Mouse (Mus musculus): ENCODE data around the gene Mrpl58. TPM values are rescaled to one million over a fixed set of nuclear protein-coding genes. Genes with fewer than 3 reads are reported as not detected.
A peak's percentile ranks its signal among the peaks of the same experiment; 100 is the strongest.
"Not testable (repeated sequence)": the region's sequence is repeated elsewhere in the genome, so short reads cannot be mapped to it uniquely, and the experiment has no call there.

Mrpl58 gene
- polyA plus RNA-seq, 1 experiment from 2014 or later: 223 TPM

GRCm38 (mm10) chr11:115377254-115377653 lies 26.3 kb upstream of the Mrpl58 start:
- no peak for ATAC-seq (ENCODE audit: low FRiP score, low TSS enrichment)
- Histone ChIP-seq H3K9ac (replicated peaks; ENCODE audit: low read length) (no peak overlapping the region), H3K4me2 (ENCODE audit: low read length) (no peak overlapping the region), H3K36me3 (ENCODE audit: control insufficient read depth, insufficient read depth, low read length) (no peaks in the 10 kb centered on the region), H3K27me3 (ENCODE audit: control insufficient read depth, insufficient read depth, low read length) (no peaks in the 10 kb centered on the region), H3K27ac (replicated peaks; ENCODE audit: low read depth, low read length) (no peak overlapping the region), H3K4me1 (ENCODE audit: control insufficient read depth, insufficient read depth, low read length) (peaks cover 13% of the 10 kb centered on the region), H3K9me3 (ENCODE audit: control insufficient read depth, low read length) (no peaks in the 10 kb centered on the region), H3K4me3 (replicated peaks; ENCODE audit: low read depth, low read length) (no peak overlapping the region)
- 93% methylated on average over 4 of the region's 4 CpGs for WGBS
- DNase-seq: no peak

DNA sequence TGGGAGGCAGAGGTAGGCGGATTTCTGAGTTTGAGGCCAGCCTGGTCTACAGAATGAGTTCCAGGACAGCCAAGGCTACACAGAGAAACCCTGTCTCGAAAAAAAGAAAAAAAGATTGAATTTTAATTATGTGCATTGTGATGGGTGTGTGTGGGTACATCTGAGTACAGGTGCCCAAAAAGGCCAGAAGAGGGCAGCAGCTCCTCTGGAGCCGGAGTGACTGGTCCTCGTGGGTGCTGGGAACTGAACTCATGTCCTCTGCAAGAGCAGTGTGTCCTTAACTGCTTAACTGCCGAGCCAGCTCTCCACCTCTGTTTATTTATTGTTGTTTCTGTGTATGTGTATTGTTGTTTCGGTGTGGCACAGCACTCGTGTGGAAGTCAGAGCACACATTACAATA lies 25.7 kb upstream of the Mrpl58 start:
- Histone ChIP-seq H3K36me3 (ENCODE audit: control insufficient read depth, insufficient read depth, low read length) (no peaks in the 10 kb centered on the region), H3K9me3 (ENCODE audit: control insufficient read depth, low read length) (no peaks in the 10 kb centered on the region), H3K4me1 (ENCODE audit: control insufficient read depth, insufficient read depth, low read length) (peaks cover 17% of the 10 kb centered on the region), H3K9ac (replicated peaks; ENCODE audit: low read length) (no peak overlapping the region), H3K27me3 (ENCODE audit: control insufficient read depth, insufficient read depth, low read length) (no peaks in the 10 kb centered on the region), H3K4me2 (ENCODE audit: low read length) (no peak overlapping the region), H3K27ac (replicated peaks; ENCODE audit: low read depth, low read length) (no peak overlapping the region), H3K4me3 (replicated peaks; ENCODE audit: low read depth, low read length) (no peak overlapping the region)
- ATAC-seq (ENCODE audit: low FRiP score, low TSS enrichment): no peak
- no peak for DNase-seq
- WGBS: 92% methylated on average over 7 of the region's 7 CpGs

DNA sequence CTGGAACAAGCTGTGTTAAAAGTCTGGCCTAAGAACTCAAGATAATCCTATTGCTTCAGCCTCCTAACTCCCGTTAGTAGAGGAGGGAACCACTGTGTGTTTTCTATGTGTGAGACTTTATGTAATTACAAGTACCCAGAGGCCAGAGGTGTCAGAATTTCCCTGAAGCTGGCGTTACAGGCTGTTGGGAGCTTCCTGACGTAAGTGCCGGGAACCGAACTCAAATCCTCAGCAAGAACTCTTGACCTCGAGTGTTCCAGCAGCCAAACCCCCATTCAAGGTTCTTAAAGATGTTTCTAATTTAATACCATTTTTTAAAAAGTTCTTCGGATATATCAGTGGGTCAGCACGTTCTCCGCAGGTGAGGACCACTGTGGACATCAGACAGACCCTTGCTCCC lies 22.3 kb upstream of the Mrpl58 start:
- no peak overlapping the region; the same call in 1 of the 2 replicates for H3K9ac ChIP-seq (replicated peaks; ENCODE audit: low read length)
- ATAC-seq (ENCODE audit: low FRiP score, low TSS enrichment) (no peak), DNase-seq (peak; percentile 21)

DNA sequence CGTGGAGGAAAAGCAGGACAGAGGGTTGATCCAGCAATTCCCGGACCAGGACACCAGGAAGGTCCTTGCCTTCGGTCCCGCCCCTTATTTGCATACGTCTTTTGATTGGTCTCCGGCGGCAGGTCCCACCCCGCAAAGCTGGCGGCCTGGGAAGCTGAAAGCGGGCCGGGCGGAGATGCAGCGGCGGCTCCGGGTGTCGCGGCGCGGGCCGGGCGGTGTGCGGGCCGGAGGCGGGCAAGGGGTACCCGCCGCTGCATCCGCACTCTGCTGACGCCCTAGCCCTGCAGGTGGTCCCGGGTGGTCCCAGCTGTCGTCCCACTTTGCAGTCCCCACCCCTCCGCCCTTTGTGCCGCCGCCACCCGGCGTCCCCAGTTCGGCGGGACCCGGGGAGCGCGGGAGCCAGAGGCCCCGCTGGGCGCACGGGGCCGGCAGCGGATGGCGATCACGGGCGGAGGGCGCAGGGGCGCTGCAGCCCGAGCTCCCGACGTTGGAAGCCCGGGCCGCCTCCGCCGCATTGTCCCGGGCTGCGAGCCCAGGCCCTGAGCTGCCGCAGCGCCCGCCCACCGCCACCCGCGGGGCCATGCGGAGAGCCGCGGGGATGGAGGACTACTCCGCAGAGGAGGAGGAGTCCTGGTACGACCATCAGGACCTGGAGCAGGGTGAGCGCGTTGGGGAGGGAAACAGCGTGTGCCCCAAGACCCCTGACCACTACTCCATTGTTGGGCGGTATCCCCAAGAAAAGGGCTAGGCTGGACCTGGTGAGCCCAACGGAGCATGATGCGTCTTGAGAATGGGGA lies 21.6 kb upstream of the Mrpl58 start, which contains the start of gene Cdr2l:
TSS of gene Cdr2l (plus strand) at position 174 of the 797 bp plus-strand sequence.
- WGBS: under 1% methylated on average over 76 of the region's 76 CpGs
- H3K27me3 ChIP-seq (ENCODE audit: control insufficient read depth, insufficient read depth, low read length): no peaks in the 10 kb centered on the region
- H3K9me3 ChIP-seq (ENCODE audit: control insufficient read depth, low read length): no peaks in the 10 kb centered on the region
- peak within 1 kb of the TSS; percentile 98 for H3K9ac ChIP-seq (replicated peaks; ENCODE audit: low read length)
- DNase-seq: peak; percentile 96
- peaks cover 30% of the 10 kb centered on the region for H3K4me1 ChIP-seq (ENCODE audit: control insufficient read depth, insufficient read depth, low read length)
- H3K4me2 ChIP-seq (ENCODE audit: low read length): peak within 1 kb of the TSS; percentile 90
- peak within 1 kb of the TSS; percentile 97 for H3K27ac ChIP-seq (replicated peaks; ENCODE audit: low read depth, low read length)
- H3K4me3 ChIP-seq (replicated peaks; ENCODE audit: low read depth, low read length): peak within 1 kb of the TSS; percentile 91
- peak; percentile 88 for ATAC-seq (ENCODE audit: low FRiP score, low TSS enrichment)
- H3K36me3 ChIP-seq (ENCODE audit: control insufficient read depth, insufficient read depth, low read length): no peaks in the 10 kb centered on the region

More for the DNA sequence above, 22.3 kb upstream of the Mrpl58 start:
- H3K4me1 ChIP-seq (ENCODE audit: control insufficient read depth, insufficient read depth, low read length): peaks cover 30% of the 10 kb centered on the region
- H3K27me3 ChIP-seq (ENCODE audit: control insufficient read depth, insufficient read depth, low read length): no peaks in the 10 kb centered on the region
- peak overlapping the region; percentile 91 for H3K4me3 ChIP-seq (replicated peaks; ENCODE audit: low read depth, low read length)
- WGBS: 13% methylated on average over 9 of the region's 9 CpGs
- peak overlapping the region; percentile 97; the same call in 1 of the 2 replicates for H3K27ac ChIP-seq (replicated peaks; ENCODE audit: low read depth, low read length)
- H3K36me3 ChIP-seq (ENCODE audit: control insufficient read depth, insufficient read depth, low read length): no peaks in the 10 kb centered on the region
- no peaks in the 10 kb centered on the region for H3K9me3 ChIP-seq (ENCODE audit: control insufficient read depth, low read length)
- H3K4me2 ChIP-seq (ENCODE audit: low read length): peak overlapping the region; percentile 90

GRCm38 (mm10) chr11:115382891-115383290 lies 20.7 kb upstream of the Mrpl58 start:
- ATAC-seq (ENCODE audit: low FRiP score, low TSS enrichment) (no peak), DNase-seq (no peak)
- 13% methylated on average over 5 of the region's 5 CpGs for WGBS
- H3K27ac ChIP-seq (replicated peaks; ENCODE audit: low read depth, low read length): peak overlapping the region; percentile 76
- no peaks in the 10 kb centered on the region for H3K36me3 ChIP-seq (ENCODE audit: control insufficient read depth, insufficient read depth, low read length)
- H3K4me1 ChIP-seq (ENCODE audit: control insufficient read depth, insufficient read depth, low read length): peaks cover 30% of the 10 kb centered on the region
- peak overlapping the region; percentile 98 for H3K9ac ChIP-seq (replicated peaks; ENCODE audit: low read length)
- no peaks in the 10 kb centered on the region for H3K9me3 ChIP-seq (ENCODE audit: control insufficient read depth, low read length)
- no peaks in the 10 kb centered on the region for H3K27me3 ChIP-seq (ENCODE audit: control insufficient read depth, insufficient read depth, low read length)
- H3K4me3 ChIP-seq (replicated peaks; ENCODE audit: low read depth, low read length): peak overlapping the region; percentile 91
- peak overlapping the region; percentile 90 for H3K4me2 ChIP-seq (ENCODE audit: low read length)

- DNase-seq (peak; percentile 82), ATAC-seq (ENCODE audit: low FRiP score, low TSS enrichment) (0 out of 2 replicates have a peak, but pooled peaks have one; percentile 7)
- WGBS: 33% methylated on average over 16 of the region's 16 CpGs
- no peaks in the 10 kb centered on the region for H3K27me3 ChIP-seq (ENCODE audit: control insufficient read depth, insufficient read depth, low read length)
- peak overlapping the region; percentile 91 for H3K4me3 ChIP-seq (replicated peaks; ENCODE audit: low read depth, low read length)
- no peaks in the 10 kb centered on the region for H3K9me3 ChIP-seq (ENCODE audit: control insufficient read depth, low read length)
- H3K36me3 ChIP-seq (ENCODE audit: control insufficient read depth, insufficient read depth, low read length): no peaks in the 10 kb centered on the region
- H3K4me1 ChIP-seq (ENCODE audit: control insufficient read depth, insufficient read depth, low read length): peaks cover 30% of the 10 kb centered on the region
- H3K9ac ChIP-seq (replicated peaks; ENCODE audit: low read length): peak overlapping the region; percentile 98
- H3K27ac ChIP-seq (replicated peaks; ENCODE audit: low read depth, low read length): peak overlapping the region; percentile 76
- peak overlapping the region; percentile 90 for H3K4me2 ChIP-seq (ENCODE audit: low read length)
Observed at GRCm38 (mm10) chr11:115383701-115384474, 19.7 kb upstream of the Mrpl58 start.

- no peaks in the 10 kb centered on the region for H3K27me3 ChIP-seq (ENCODE audit: control insufficient read depth, insufficient read depth, low read length)
- peak overlapping the region; percentile 98 for H3K9ac ChIP-seq (replicated peaks; ENCODE audit: low read length)
- WGBS: 87% methylated on average over 5 of the region's 5 CpGs
- H3K4me3 ChIP-seq (replicated peaks; ENCODE audit: low read depth, low read length): no peak overlapping the region
- no peak for DNase-seq
- H3K9me3 ChIP-seq (ENCODE audit: control insufficient read depth, low read length): no peaks in the 10 kb centered on the region
- no peak for ATAC-seq (ENCODE audit: low FRiP score, low TSS enrichment)
- peak overlapping the region; percentile 90 for H3K4me2 ChIP-seq (ENCODE audit: low read length)
- no peaks in the 10 kb centered on the region for H3K36me3 ChIP-seq (ENCODE audit: control insufficient read depth, insufficient read depth, low read length)
- no peak overlapping the region; the same call in 1 of the 2 replicates for H3K27ac ChIP-seq (replicated peaks; ENCODE audit: low read depth, low read length)
- peaks cover 30% of the 10 kb centered on the region for H3K4me1 ChIP-seq (ENCODE audit: control insufficient read depth, insufficient read depth, low read length)
Observed at GRCm38 (mm10) chr11:115384587-115384986, 19.0 kb upstream of the Mrpl58 start.

- not testable (repeated sequence) for H3K4me2 ChIP-seq (ENCODE audit: low read length); H3K4me3 ChIP-seq (replicated peaks; ENCODE audit: low read depth, low read length); H3K27ac ChIP-seq (replicated peaks; ENCODE audit: low read depth, low read length); H3K27me3 ChIP-seq (ENCODE audit: control insufficient read depth, insufficient read depth, low read length); ATAC-seq (ENCODE audit: low FRiP score, low TSS enrichment); H3K9ac ChIP-seq (replicated peaks; ENCODE audit: low read length); DNase-seq; H3K9me3 ChIP-seq (ENCODE audit: control insufficient read depth, low read length)
- Histone ChIP-seq H3K4me1 (ENCODE audit: control insufficient read depth, insufficient read depth, low read length) (peaks cover 30% of the 10 kb centered on the region), H3K36me3 (ENCODE audit: control insufficient read depth, insufficient read depth, low read length) (peaks cover 17% of the 10 kb centered on the region)
- WGBS: 94% methylated on average over 3 of the region's 3 CpGs
Observed at GRCm38 (mm10) chr11:115386859-115387258, 16.7 kb upstream of the Mrpl58 start.

Measured in midbrain, embryonic 14.5 days (tissue).